Mouse (Mus musculus): Measurements from ENCODE around the gene AU021092.

DNA sequence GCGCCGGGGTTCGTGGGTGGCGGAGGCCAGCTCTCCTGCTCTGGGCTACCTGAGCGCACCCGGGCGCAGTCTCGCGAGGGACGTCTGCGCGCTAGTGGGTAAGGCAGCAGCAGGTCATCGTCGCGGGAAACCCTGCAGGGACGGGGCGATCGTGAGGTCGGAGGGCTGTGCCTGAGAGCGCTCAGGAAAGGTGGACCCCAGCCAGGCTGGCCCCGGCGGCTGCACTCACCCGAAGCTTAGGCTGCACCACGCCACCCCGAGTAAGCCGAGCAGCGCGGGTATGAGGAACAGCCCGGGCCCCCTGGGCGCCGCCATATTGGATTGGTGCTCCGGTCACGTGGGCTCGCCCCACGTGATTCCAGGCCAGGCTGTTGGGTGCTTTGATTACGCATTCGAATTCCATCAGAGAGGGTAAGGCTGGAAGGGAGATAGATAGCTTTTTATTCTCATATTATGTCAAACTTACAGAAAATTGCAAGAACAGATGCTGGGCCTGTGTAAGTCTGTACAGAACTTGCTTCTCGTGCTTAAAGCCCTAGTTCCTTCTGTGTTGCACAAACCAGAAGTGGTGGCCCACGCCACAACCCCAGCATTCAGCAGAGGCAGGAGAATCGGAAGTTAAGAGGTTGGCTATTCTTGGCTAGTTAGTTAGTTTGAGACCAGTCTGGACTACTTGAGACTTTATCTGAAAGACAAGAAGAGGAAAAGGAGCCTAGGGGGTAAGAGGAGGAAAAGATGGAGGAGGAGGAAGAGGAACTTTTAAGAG lies 18.2 kb downstream of the AU021092 start, which contains the start of gene Nagpa:
- TF ChIP-seq CTCF (conservative IDR thresholded peaks at IDR 0.05; ENCODE audit: insufficient read depth, insufficient read length, low read depth, low read length) (no peak), POLR2A (IDR thresholded peaks at IDR 0.05; ENCODE audit: low read depth, low read length) (peak; percentile 26)

Measured in kidney, adult 2 months (tissue).